Mouse (Mus musculus): ENCODE measurements around the gene Flvcr2. TPM values are rescaled to one million over a fixed set of nuclear protein-coding genes. Genes with fewer than 3 reads are reported as not detected.

Flvcr2 gene
- polyA plus RNA-seq, 1 experiment from 2014 or later = 1.3 TPM

GRCm38 (mm10) chr12:85771356-85771755, 25.0 kb downstream of the Flvcr2 start:
- Histone ChIP-seq H3K4me2 (no peak overlapping the region), H3K27ac (ENCODE audit: low read depth, low read length) (no peak overlapping the region), H3K9ac (ENCODE audit: low read length) (no peak overlapping the region), H3K4me3 (ENCODE audit: low read depth, low read length) (no peak overlapping the region), H3K9me3 (ENCODE audit: control insufficient read depth, low read length) (no peaks in the 10 kb centered on the region), H3K27me3 (ENCODE audit: control insufficient read depth, insufficient read depth, low read length) (no peaks in the 10 kb centered on the region), H3K4me1 (ENCODE audit: control insufficient read depth, insufficient read depth, low read length) (no peaks in the 10 kb centered on the region), H3K36me3 (ENCODE audit: control insufficient read depth, insufficient read depth, low read length) (no peaks in the 10 kb centered on the region)
- DNase-seq (ENCODE audit: low spot score, missing footprints) (no peak), ATAC-seq (ENCODE audit: low FRiP score) (no peak)
- 79% methylated on average over 3 of the region's 3 CpGs for WGBS

- Histone ChIP-seq H3K9me3 (ENCODE audit: control insufficient read depth, low read length) (no peaks in the 10 kb centered on the region), H3K36me3 (ENCODE audit: control insufficient read depth, insufficient read depth, low read length) (no peaks in the 10 kb centered on the region), H3K4me1 (ENCODE audit: control insufficient read depth, insufficient read depth, low read length) (peaks cover 8% of the 10 kb centered on the region), H3K27me3 (ENCODE audit: control insufficient read depth, insufficient read depth, low read length) (no peaks in the 10 kb centered on the region), H3K4me2 (no peak overlapping the region), H3K27ac (ENCODE audit: low read depth, low read length) (no peak overlapping the region), H3K9ac (ENCODE audit: low read length) (no peak overlapping the region), H3K4me3 (ENCODE audit: low read depth, low read length) (no peak overlapping the region)
- WGBS = 86% methylated on average over 3 of the region's 3 CpGs
- DNase-seq (ENCODE audit: low spot score, missing footprints) (no peak), ATAC-seq (ENCODE audit: low FRiP score) (no peak)
These were observed 32.6 kb downstream of the Flvcr2 start for GRCm38 (mm10) chr12:85778962-85779361.

- H3K4me1 ChIP-seq (ENCODE audit: control insufficient read depth, insufficient read depth, low read length) = peaks cover 8% of the 10 kb centered on the region
- no peaks in the 10 kb centered on the region for H3K27me3 ChIP-seq (ENCODE audit: control insufficient read depth, insufficient read depth, low read length)
- DNase-seq (ENCODE audit: low spot score, missing footprints) (no peak), ATAC-seq (ENCODE audit: low FRiP score) (no peak)
- no peak overlapping the region for H3K27ac ChIP-seq (ENCODE audit: low read depth, low read length)
- H3K9ac ChIP-seq (ENCODE audit: low read length) = no peak overlapping the region
- H3K9me3 ChIP-seq (ENCODE audit: control insufficient read depth, low read length) = no peaks in the 10 kb centered on the region
- H3K4me3 ChIP-seq (ENCODE audit: low read depth, low read length) = no peak overlapping the region
- H3K4me2 ChIP-seq = no peak overlapping the region
- H3K36me3 ChIP-seq (ENCODE audit: control insufficient read depth, insufficient read depth, low read length) = no peaks in the 10 kb centered on the region
- 94% methylated on average over 5 of the region's 5 CpGs for WGBS
These were observed 33.4 kb downstream of the Flvcr2 start for GRCm38 (mm10) chr12:85779707-85780106.

- no peak overlapping the region for H3K27ac ChIP-seq (ENCODE audit: low read depth, low read length)
- no peaks in the 10 kb centered on the region for H3K9me3 ChIP-seq (ENCODE audit: control insufficient read depth, low read length)
- 87% methylated on average over 3 of the region's 3 CpGs for WGBS
- H3K36me3 ChIP-seq (ENCODE audit: control insufficient read depth, insufficient read depth, low read length) = no peaks in the 10 kb centered on the region
- peaks cover 8% of the 10 kb centered on the region for H3K4me1 ChIP-seq (ENCODE audit: control insufficient read depth, insufficient read depth, low read length)
- H3K9ac ChIP-seq (ENCODE audit: low read length) = no peak overlapping the region
- ATAC-seq (ENCODE audit: low FRiP score) (no peak), DNase-seq (ENCODE audit: low spot score, missing footprints) (no peak)
- H3K4me3 ChIP-seq (ENCODE audit: low read depth, low read length) = no peak overlapping the region
- no peaks in the 10 kb centered on the region for H3K27me3 ChIP-seq (ENCODE audit: control insufficient read depth, insufficient read depth, low read length)
- no peak overlapping the region for H3K4me2 ChIP-seq
These were observed 35.3 kb downstream of the Flvcr2 start for GRCm38 (mm10) chr12:85781606-85782005.

- H3K4me1 ChIP-seq (ENCODE audit: control insufficient read depth, insufficient read depth, low read length) = no peaks in the 10 kb centered on the region
- DNase-seq (ENCODE audit: low spot score, missing footprints) (no peak), ATAC-seq (ENCODE audit: low FRiP score) (no peak)
- H3K9ac ChIP-seq (ENCODE audit: low read length) = no peak overlapping the region
- no peak overlapping the region for H3K4me2 ChIP-seq
- WGBS = 82% methylated on average over 19 of the region's 19 CpGs
- H3K9me3 ChIP-seq (ENCODE audit: control insufficient read depth, low read length) = no peaks in the 10 kb centered on the region
- no peaks in the 10 kb centered on the region for H3K36me3 ChIP-seq (ENCODE audit: control insufficient read depth, insufficient read depth, low read length)
- H3K4me3 ChIP-seq (ENCODE audit: low read depth, low read length) = no peak overlapping the region
- no peaks in the 10 kb centered on the region for H3K27me3 ChIP-seq (ENCODE audit: control insufficient read depth, insufficient read depth, low read length)
- H3K27ac ChIP-seq (ENCODE audit: low read depth, low read length) = no peak overlapping the region
These were observed 38.8 kb downstream of the Flvcr2 start for GRCm38 (mm10) chr12:85784916-85785815.

- Histone ChIP-seq H3K9me3 (ENCODE audit: control insufficient read depth, low read length) (no peaks in the 10 kb centered on the region), H3K4me3 (ENCODE audit: low read depth, low read length) (no peak overlapping the region), H3K36me3 (ENCODE audit: control insufficient read depth, insufficient read depth, low read length) (no peaks in the 10 kb centered on the region), H3K4me1 (ENCODE audit: control insufficient read depth, insufficient read depth, low read length) (no peaks in the 10 kb centered on the region), H3K4me2 (no peak overlapping the region), H3K27me3 (ENCODE audit: control insufficient read depth, insufficient read depth, low read length) (no peaks in the 10 kb centered on the region), H3K27ac (ENCODE audit: low read depth, low read length) (no peak overlapping the region), H3K9ac (ENCODE audit: low read length) (no peak overlapping the region)
- ATAC-seq (ENCODE audit: low FRiP score) = no peak
- 75% methylated on average over 4 of the region's 4 CpGs for WGBS
- DNase-seq (ENCODE audit: low spot score, missing footprints) = no peak
These were observed 45.8 kb downstream of the Flvcr2 start for GRCm38 (mm10) chr12:85792158-85792557.

GRCm38 (mm10) chr12:85792821-85793346, 46.5 kb downstream of the Flvcr2 start:
- Histone ChIP-seq H3K27ac (ENCODE audit: low read depth, low read length) (no peak overlapping the region), H3K27me3 (ENCODE audit: control insufficient read depth, insufficient read depth, low read length) (no peaks in the 10 kb centered on the region), H3K36me3 (ENCODE audit: control insufficient read depth, insufficient read depth, low read length) (no peaks in the 10 kb centered on the region), H3K4me3 (ENCODE audit: low read depth, low read length) (no peak overlapping the region), H3K4me1 (ENCODE audit: control insufficient read depth, insufficient read depth, low read length) (no peaks in the 10 kb centered on the region), H3K9me3 (ENCODE audit: control insufficient read depth, low read length) (no peaks in the 10 kb centered on the region), H3K4me2 (no peak overlapping the region), H3K9ac (ENCODE audit: low read length) (no peak overlapping the region)
- DNase-seq (ENCODE audit: low spot score, missing footprints) = peak; percentile 69
- ATAC-seq (ENCODE audit: low FRiP score) = no peak
- 77% methylated on average over 6 of the region's 6 CpGs for WGBS

GRCm38 (mm10) chr12:85794094-85794493, 47.8 kb downstream of the Flvcr2 start:
- no peak for ATAC-seq (ENCODE audit: low FRiP score)
- Histone ChIP-seq H3K4me1 (ENCODE audit: control insufficient read depth, insufficient read depth, low read length) (no peaks in the 10 kb centered on the region), H3K9ac (ENCODE audit: low read length) (no peak overlapping the region), H3K4me2 (no peak overlapping the region), H3K27me3 (ENCODE audit: control insufficient read depth, insufficient read depth, low read length) (no peaks in the 10 kb centered on the region), H3K27ac (ENCODE audit: low read depth, low read length) (no peak overlapping the region), H3K9me3 (ENCODE audit: control insufficient read depth, low read length) (no peaks in the 10 kb centered on the region), H3K36me3 (ENCODE audit: control insufficient read depth, insufficient read depth, low read length) (no peaks in the 10 kb centered on the region), H3K4me3 (ENCODE audit: low read depth, low read length) (no peak overlapping the region)
- DNase-seq (ENCODE audit: low spot score, missing footprints) = peak; percentile 17
- 78% methylated on average over 2 of the region's 2 CpGs for WGBS

- Histone ChIP-seq H3K4me1 (ENCODE audit: control insufficient read depth, insufficient read depth, low read length) (no peaks in the 10 kb centered on the region), H3K9ac (ENCODE audit: low read length) (no peak overlapping the region), H3K27ac (ENCODE audit: low read depth, low read length) (no peak overlapping the region), H3K4me2 (no peak overlapping the region), H3K9me3 (ENCODE audit: control insufficient read depth, low read length) (no peaks in the 10 kb centered on the region), H3K4me3 (ENCODE audit: low read depth, low read length) (no peak overlapping the region), H3K36me3 (ENCODE audit: control insufficient read depth, insufficient read depth, low read length) (no peaks in the 10 kb centered on the region), H3K27me3 (ENCODE audit: control insufficient read depth, insufficient read depth, low read length) (no peaks in the 10 kb centered on the region)
- DNase-seq (ENCODE audit: low spot score, missing footprints) (peak; percentile 39), ATAC-seq (ENCODE audit: low FRiP score) (no peak)
- 86% methylated on average over 1 of the region's 1 CpGs for WGBS
These were observed 49.2 kb downstream of the Flvcr2 start for GRCm38 (mm10) chr12:85795551-85795950.

All from midbrain, embryonic 11.5 days (tissue).